In the genomic region with DNA sequence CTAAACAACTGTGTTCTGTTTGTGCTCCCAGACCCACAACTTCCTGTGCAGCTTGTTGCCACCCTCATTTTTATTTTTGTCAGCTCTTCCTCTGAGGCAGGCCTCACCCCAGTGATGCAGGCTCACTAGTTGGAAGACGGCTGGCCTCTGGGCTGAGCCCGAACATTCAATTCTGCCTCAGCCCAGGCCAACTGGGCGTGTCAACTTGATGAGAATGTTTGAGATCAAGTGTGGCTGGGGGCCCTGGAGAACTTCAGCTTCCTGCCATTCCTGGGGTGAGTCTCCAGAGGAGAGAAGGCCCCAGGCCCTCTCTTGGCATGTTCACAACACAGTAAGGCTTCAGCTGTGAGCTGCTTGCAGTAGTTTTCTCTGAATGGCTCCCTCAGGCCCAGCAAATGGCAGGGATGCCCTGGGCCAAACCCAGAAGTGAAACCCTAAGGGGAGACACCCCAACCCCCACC, we compare ENCODE assay signal across 8 mouse cellular contexts. TPM values are rescaled to one million over a fixed set of nuclear protein-coding genes. Genes with fewer than 3 reads are reported as not detected.
DNase-seq lines count a peak whose midpoint lies in the region; ATAC-seq and TF ChIP-seq lines count a peak whose summit lies in the region.
"Had no signal": no experiment of that assay in that cellular context is flagged by ENCODE, and none has a peak within 500 bp of the region (broad histone marks: within the 10 kb centered on the region; RNA-seq: fewer than 3 reads in every experiment).

No protein-coding gene starts in this region.

- peak; percentile 64 for DNase-seq in MEL (ENCODE audit: low read depth, low spot score)
- no peak for DNase-seq in embryonic facial prominence, embryonic 10.5 days (ENCODE audit: low spot score)
- DNase-seq in MN1 (ENCODE audit: low spot score) = no peak
- no peak for DNase-seq in hindbrain, embryonic 11.5 days (ENCODE audit: low spot score)
- no peak for DNase-seq in adrenal gland, adult 2 months

- H3K9ac ChIP-seq in MEL (ENCODE audit: control insufficient read depth, low read depth, low read length, poor library complexity, severe bottlenecking) = peak overlapping the region; percentile 49
- no peak overlapping the region for H3K9ac ChIP-seq in intestine, embryonic 15.5 days
- H3K9ac ChIP-seq in hindbrain, embryonic 11.5 days (ENCODE audit: low read depth, low read length) = no peak overlapping the region
- H3K9ac ChIP-seq: embryonic facial prominence, embryonic 12.5 days had no signal

- H3K27ac ChIP-seq in MEL (ENCODE audit: control insufficient read depth, low read depth, low read length) = peak overlapping the region; percentile 82
- H3K27ac ChIP-seq in embryonic facial prominence, embryonic 10.5 days (replicated peaks) = peak overlapping the region; percentile 35; the same call in 1 of the 2 replicates
- H3K27ac ChIP-seq in intestine, embryonic 15.5 days = peak overlapping the region; percentile 80
- no peak overlapping the region for H3K27ac ChIP-seq in hindbrain, embryonic 11.5 days (ENCODE audit: low read depth, low read length)

- H3K79me2 ChIP-seq in MEL (ENCODE audit: control insufficient read depth, insufficient read depth, low read length, poor library complexity) = no peaks in the 10 kb centered on the region

- no peak for TF ChIP-seq RAD21 in MEL (IDR thresholded peaks at IDR 0.05; ENCODE audit: low read depth, low read length)

- H3K4me2 ChIP-seq in intestine, embryonic 15.5 days (replicated peaks) = no peak overlapping the region
- no peak overlapping the region for H3K4me2 ChIP-seq in hindbrain, embryonic 11.5 days (replicated peaks; ENCODE audit: low read depth, low read length)
- H3K4me2 ChIP-seq: embryonic facial prominence, embryonic 12.5 days had no signal

- no peak for TF ChIP-seq POLR2A in MEL (IDR thresholded peaks at IDR 0.05; ENCODE audit: control insufficient read depth in 1 of 2, insufficient read depth in 1 of 2, low read depth in 1 of 2, low read length in 2 of 2, poor library complexity in 1 of 2)

- H3K36me3 ChIP-seq in MEL (ENCODE audit: control insufficient read depth in 1 of 2, insufficient read depth in 2 of 2, low read length in 2 of 2) = peaks cover 0 to 54% of the 10 kb centered on the region in 2 experiments; a peak in 2 of 4 replicates
- H3K36me3 ChIP-seq in embryonic facial prominence, embryonic 10.5 days (replicated peaks) = no peaks in the 10 kb centered on the region
- H3K36me3 ChIP-seq in intestine, embryonic 15.5 days = no peaks in the 10 kb centered on the region
- no peaks in the 10 kb centered on the region for H3K36me3 ChIP-seq in hindbrain, embryonic 11.5 days (ENCODE audit: control insufficient read depth, insufficient read depth, low read length)
- H3K36me3 ChIP-seq: embryonic facial prominence, embryonic 12.5 days had no signal

- TF ChIP-seq CTCF in MEL (IDR thresholded peaks at IDR 0.05 in 2 of 3, conservative IDR thresholded peaks at IDR 0.05 in 1 of 3; ENCODE audit: control insufficient read depth in 1 of 3, insufficient read depth in 1 of 3, low read depth in 2 of 3, low read length in 3 of 3, poor library complexity in 1 of 3, severe bottlenecking in 1 of 3) = no peak

- H3K4me3 ChIP-seq in MEL (ENCODE audit: control insufficient read depth in 1 of 2, insufficient read depth in 1 of 2, low read depth in 2 of 2, low read length in 2 of 2) = peak overlapping the region in 1 of 2 experiments; percentile 2; a peak in 1 of 4 replicates
- H3K4me3 ChIP-seq in embryonic facial prominence, embryonic 10.5 days = no peak overlapping the region
- H3K4me3 ChIP-seq in intestine, embryonic 15.5 days (replicated peaks) = no peak overlapping the region
- no peak overlapping the region for H3K4me3 ChIP-seq in hindbrain, embryonic 11.5 days (ENCODE audit: low read depth, low read length)
- H3K4me3 ChIP-seq: embryonic facial prominence, embryonic 12.5 days had no signal

- peaks cover 35 to 53% of the 10 kb centered on the region in 2 experiments for H3K4me1 ChIP-seq in MEL (ENCODE audit: control insufficient read depth in 1 of 2, insufficient read depth in 2 of 2, low read length in 2 of 2)
- H3K4me1 ChIP-seq in embryonic facial prominence, embryonic 10.5 days = peaks cover 28% of the 10 kb centered on the region
- H3K4me1 ChIP-seq in intestine, embryonic 15.5 days (replicated peaks) = peaks cover 40% of the 10 kb centered on the region
- no peaks in the 10 kb centered on the region for H3K4me1 ChIP-seq in hindbrain, embryonic 11.5 days (replicated peaks; ENCODE audit: control insufficient read depth, insufficient read depth, low read length)

- no peak for TF ChIP-seq EP300 in MEL (IDR thresholded peaks at IDR 0.05; ENCODE audit: low read depth in 1 of 2, low read length in 2 of 2)

- no peaks in the 10 kb centered on the region for H3K27me3 ChIP-seq in MEL (ENCODE audit: control insufficient read depth in 1 of 2, insufficient read depth in 2 of 2, low read length in 2 of 2)
- no peaks in the 10 kb centered on the region for H3K27me3 ChIP-seq in embryonic facial prominence, embryonic 10.5 days (replicated peaks; ENCODE audit: low read depth, poor library complexity, severe bottlenecking)
- H3K27me3 ChIP-seq in intestine, embryonic 15.5 days (replicated peaks) = no peaks in the 10 kb centered on the region
- H3K27me3 ChIP-seq in hindbrain, embryonic 11.5 days (ENCODE audit: control insufficient read depth, insufficient read depth, low read length) = no peaks in the 10 kb centered on the region
- H3K27me3 ChIP-seq: embryonic facial prominence, embryonic 12.5 days had no signal

- WGBS in embryonic facial prominence, embryonic 10.5 days = 75% methylated on average over 3 of the region's 3 CpGs
- 36% methylated on average over 3 of the region's 3 CpGs for WGBS in intestine, embryonic 15.5 days
- 75% methylated on average over 3 of the region's 3 CpGs for WGBS in hindbrain, embryonic 11.5 days

- H3K9me3 ChIP-seq in MEL (replicated peaks; ENCODE audit: insufficient read depth, low read length) = no peaks in the 10 kb centered on the region
- H3K9me3 ChIP-seq in embryonic facial prominence, embryonic 10.5 days = no peaks in the 10 kb centered on the region
- H3K9me3 ChIP-seq in intestine, embryonic 15.5 days = no peaks in the 10 kb centered on the region
- no peaks in the 10 kb centered on the region for H3K9me3 ChIP-seq in hindbrain, embryonic 11.5 days (ENCODE audit: control insufficient read depth, low read length)
- H3K9me3 ChIP-seq: embryonic facial prominence, embryonic 12.5 days had no signal

- no peak for ATAC-seq in intestine, embryonic 15.5 days
- peak; percentile 44; the same call in 1 of the 2 replicates for ATAC-seq in monocyte, adult 5-6 weeks (replicated peaks; ENCODE audit: insufficient number of reproducible peaks, low FRiP score, low TSS enrichment, poor library complexity, severe bottlenecking)
- ATAC-seq in hindbrain, embryonic 11.5 days (ENCODE audit: low FRiP score) = no peak

TF ChIP-seq in MEL, 35 proteins besides CTCF, POLR2A, EP300 and RAD21 (continues in another document):
- TF ChIP-seq MAX (IDR thresholded peaks at IDR 0.05; ENCODE audit: low read length) (peak; percentile 6; the same call in 1 of the 2 replicates), MAZ (IDR thresholded peaks at IDR 0.05; ENCODE audit: low read depth, low read length) (no peak), NELFE (IDR thresholded peaks at IDR 0.05; ENCODE audit: low read depth, low read length) (peak; percentile 33; the same call in 1 of the 2 replicates), ZMIZ1 (IDR thresholded peaks at IDR 0.05; ENCODE audit: low read depth, low read length) (no peak), BHLHE40 (IDR thresholded peaks at IDR 0.05; ENCODE audit: borderline replicate concordance, low read depth, low read length) (no peak), GATA1 (IDR thresholded peaks at IDR 0.05; ENCODE audit: low read depth, low read length) (no peak), ETS1 (IDR thresholded peaks at IDR 0.05; ENCODE audit: low read depth, low read length) (peak; percentile 24; the same call in 1 of the 2 replicates), CHD2 (IDR thresholded peaks at IDR 0.05; ENCODE audit: low read length) (no peak)

RNA-seq across cellular contexts. Expression of a gene that starts 1.7 kb away (rescaled TPM):
- total RNA-seq in MEL (2012; rRNA removed) = 19.7 and 30.0 TPM in 2 replicates
- 10 to 100 TPM in 1 of 2 experiments, not detected in 1; 37.6 TPM for polyA plus RNA-seq in MEL (2012; ENCODE audit: insufficient read depth in 1 of 2, insufficient read length in 2 of 2, low read depth in 1 of 2, low replicate concordance in 2 of 2, missing spikeins in 1 of 2)
- polyA plus RNA-seq in embryonic facial prominence, embryonic 10.5 days (2016; fragmentation: Nextera tagmentation; extraction: Ambion mirVana) = 66.5 and 78.8 TPM in 2 replicates
- polyA plus RNA-seq in intestine, embryonic 15.5 days (2015; fragmentation: Nextera tagmentation; extraction: Ambion mirVana) = 65.1 and 73.7 TPM in 2 replicates
- 238 to 392 TPM (median 322 TPM) in 3 replicates for total RNA-seq in monocyte, adult 5-6 weeks (2017)
- polyA plus RNA-seq in hindbrain, embryonic 11.5 days (2014; fragmentation: Nextera tagmentation; extraction: Ambion mirVana) = 66.9 and 82.4 TPM in 2 replicates
- total RNA-seq in adrenal gland, adult 2 months (2021) = 100 to 1,000 TPM in 1 of 2 experiments, 10 to 100 TPM in 1; 75.5 to 102 TPM
- 2.5 and 2.6 TPM in 2 replicates for polyA plus RNA-seq in adrenal gland, adult 2 months (2012; rRNA removed)

RNA-seq across cellular contexts. Expression of a gene that starts 50.4 kb away (rescaled TPM):
- total RNA-seq in MEL (2012; rRNA removed) = 33.4 and 37.0 TPM in 2 replicates
- 10 to 100 TPM in 1 of 2 experiments, not detected in 1; 55.6 TPM for polyA plus RNA-seq in MEL (2012; ENCODE audit: insufficient read depth in 1 of 2, insufficient read length in 2 of 2, low read depth in 1 of 2, low replicate concordance in 2 of 2, missing spikeins in 1 of 2)
- polyA plus RNA-seq in embryonic facial prominence, embryonic 10.5 days (2016; fragmentation: Nextera tagmentation; extraction: Ambion mirVana) = 62.7 and 65.9 TPM in 2 replicates
- 37.5 and 42.9 TPM in 2 replicates for polyA plus RNA-seq in intestine, embryonic 15.5 days (2015; fragmentation: Nextera tagmentation; extraction: Ambion mirVana)
- total RNA-seq in monocyte, adult 5-6 weeks (2017) = 63.5 to 85.3 TPM (median 69.9 TPM) in 3 replicates
- 80.9 and 81.1 TPM in 2 replicates for polyA plus RNA-seq in hindbrain, embryonic 11.5 days (2014; fragmentation: Nextera tagmentation; extraction: Ambion mirVana)
- total RNA-seq in adrenal gland, adult 2 months (2021) = 10 to 100 TPM; 46.0 to 54.5 TPM
- 3.1 and 5.0 TPM in 2 replicates for polyA plus RNA-seq in adrenal gland, adult 2 months (2012; rRNA removed)

RNA-seq across cellular contexts. Expression of a gene that starts 50.7 kb away (rescaled TPM):
- total RNA-seq in MEL (2012; rRNA removed) = 71.3 and 81.9 TPM in 2 replicates
- polyA plus RNA-seq in MEL (2012; ENCODE audit: insufficient read depth in 1 of 2, insufficient read length in 2 of 2, low read depth in 1 of 2, low replicate concordance in 2 of 2, missing spikeins in 1 of 2) = 10 to 100 TPM in 1 of 2 experiments, not detected in 1; 75.9 TPM
- polyA plus RNA-seq in embryonic facial prominence, embryonic 10.5 days (2016; fragmentation: Nextera tagmentation; extraction: Ambion mirVana) = 86.7 and 89.7 TPM in 2 replicates
- polyA plus RNA-seq in intestine, embryonic 15.5 days (2015; fragmentation: Nextera tagmentation; extraction: Ambion mirVana) = 73.3 and 79.2 TPM in 2 replicates
- 42.3 to 45.1 TPM (median 43.5 TPM) in 3 replicates for total RNA-seq in monocyte, adult 5-6 weeks (2017)
- 139 and 142 TPM in 2 replicates for polyA plus RNA-seq in hindbrain, embryonic 11.5 days (2014; fragmentation: Nextera tagmentation; extraction: Ambion mirVana)
- total RNA-seq in adrenal gland, adult 2 months (2021) = 10 to 100 TPM; 25.6 to 30.8 TPM
- polyA plus RNA-seq in adrenal gland, adult 2 months (2012; rRNA removed) = 1.3 and 2.9 TPM in 2 replicates
